Mouse (Mus musculus) frontal cortex, postnatal 10 days (tissue): ENCODE results near the gene Atxn7l3.

Experiments
- DNase-seq, 2 experiments: peaks; one replicate each; pipeline ENCODE4 v3.0.0; 2022; ENCODE audit warnings: low spot score in 2 of 2, mixed read lengths in 1 of 2

Atxn7l3 gene

DNA sequence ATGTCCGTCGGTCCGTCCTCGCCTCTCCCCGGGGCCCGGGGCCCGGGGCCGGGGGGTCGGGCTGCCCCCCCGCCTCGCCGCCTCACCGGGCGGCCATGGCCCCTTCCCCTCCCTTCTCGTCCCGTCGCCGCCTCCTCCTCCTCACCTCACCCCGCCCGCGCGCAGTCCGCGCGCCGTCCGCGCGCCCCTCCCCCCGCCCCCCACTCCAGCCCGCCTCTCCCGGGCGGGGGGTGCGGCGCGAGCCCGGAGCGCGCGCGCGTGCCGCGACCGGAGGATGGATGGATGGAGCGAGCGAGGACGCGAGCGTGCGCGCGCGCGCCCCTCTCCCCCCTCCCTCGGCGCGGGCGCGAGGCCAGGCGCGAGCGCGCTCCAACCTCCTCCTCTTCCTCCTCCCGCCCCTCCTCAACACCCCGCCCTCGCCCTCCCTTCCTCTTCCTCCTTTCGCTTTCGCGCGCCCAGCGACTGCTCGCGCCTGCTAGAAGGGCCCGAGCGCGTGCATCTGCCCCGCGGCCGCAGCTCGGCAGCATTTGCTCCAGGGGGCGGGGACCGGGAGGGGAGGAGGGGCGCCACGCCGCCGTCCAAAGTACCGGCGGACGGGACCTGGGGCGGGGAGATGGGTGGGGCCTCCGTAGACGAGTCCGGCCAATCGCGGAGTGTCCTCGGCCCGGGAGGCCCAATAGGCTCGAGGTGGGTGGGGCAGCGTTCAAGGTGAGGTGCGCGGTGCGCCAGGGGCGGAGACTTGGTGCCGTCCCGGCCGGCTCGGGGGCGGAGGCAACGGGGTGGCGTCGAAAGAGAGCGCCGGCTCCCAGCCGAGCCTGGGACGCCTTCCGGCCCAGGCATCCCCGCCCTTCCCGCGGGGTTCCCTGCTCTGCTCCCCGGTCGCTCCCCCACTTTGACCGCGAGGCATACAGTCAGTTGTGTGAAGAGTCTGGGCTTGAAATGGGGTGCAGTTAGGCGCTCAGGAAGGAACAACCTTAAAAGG lies at the start of gene Atxn7l3:
Gene Atxn7l3, minus strand, starts transcription at position 141 of the 982 bp plus-strand sequence.
- DNase-seq: peak; percentile 96 to 98

DNA sequence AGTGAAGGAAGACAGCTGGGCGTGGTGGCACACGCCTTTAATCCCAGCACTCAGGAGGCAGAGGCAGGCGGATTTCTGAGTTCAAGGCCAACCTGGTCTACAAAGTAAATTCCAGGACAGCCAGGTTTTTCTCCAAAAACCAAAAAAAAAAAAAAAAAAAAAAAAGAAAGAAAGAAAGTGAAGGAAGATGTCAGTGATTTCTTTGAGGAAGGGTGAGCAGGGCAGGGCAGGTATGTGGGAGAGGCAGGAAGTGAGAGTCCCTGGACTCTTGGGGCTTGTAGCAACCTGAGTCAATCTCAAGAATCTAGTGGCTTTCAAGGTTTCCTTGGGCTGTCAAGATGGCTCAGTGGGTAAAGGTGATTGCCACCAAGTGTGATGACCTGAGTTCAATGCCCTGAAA lies 48.0 kb upstream of the Atxn7l3 start:
- no peak for DNase-seq

DNA sequence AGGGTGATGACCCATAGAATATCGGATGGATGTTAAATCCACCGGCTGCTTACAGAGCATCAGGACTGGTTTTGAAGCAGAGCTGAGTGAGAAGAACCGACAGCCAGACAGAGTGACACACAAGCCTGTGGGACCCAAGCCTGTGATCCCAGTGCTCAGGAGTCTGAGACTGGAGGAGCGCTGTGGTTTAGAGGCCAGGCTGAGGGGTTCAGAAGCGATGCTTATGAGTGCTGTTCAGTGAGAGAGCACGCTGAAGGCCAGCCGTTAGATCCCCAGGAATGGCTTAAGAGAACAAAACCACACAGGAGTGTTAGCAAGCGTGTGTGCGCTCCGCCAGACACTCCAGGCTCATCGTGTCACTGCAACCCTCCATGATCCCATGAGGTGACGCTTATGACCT lies 46.3 kb upstream of the Atxn7l3 start:
- no peak for DNase-seq

DNA sequence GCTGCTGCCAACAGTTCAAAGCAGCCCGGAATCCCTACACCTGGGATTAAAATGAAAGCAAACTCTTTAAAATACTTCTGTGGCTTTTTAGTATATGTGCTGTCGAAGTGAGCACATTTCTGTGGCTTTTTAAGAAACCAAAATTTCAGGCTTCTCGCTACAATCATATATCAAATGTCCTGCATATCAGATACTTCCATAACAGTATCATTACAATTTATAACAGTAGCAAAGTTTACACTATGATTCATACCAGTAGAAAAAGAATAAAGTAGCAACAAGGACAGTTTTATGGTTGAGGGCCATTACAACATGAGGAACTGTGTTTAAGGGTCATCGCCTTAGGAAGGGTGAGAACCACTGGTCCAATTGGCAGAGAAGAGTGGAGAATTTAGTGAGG lies 44.7 kb upstream of the Atxn7l3 start:
- DNase-seq: no peak

DNA sequence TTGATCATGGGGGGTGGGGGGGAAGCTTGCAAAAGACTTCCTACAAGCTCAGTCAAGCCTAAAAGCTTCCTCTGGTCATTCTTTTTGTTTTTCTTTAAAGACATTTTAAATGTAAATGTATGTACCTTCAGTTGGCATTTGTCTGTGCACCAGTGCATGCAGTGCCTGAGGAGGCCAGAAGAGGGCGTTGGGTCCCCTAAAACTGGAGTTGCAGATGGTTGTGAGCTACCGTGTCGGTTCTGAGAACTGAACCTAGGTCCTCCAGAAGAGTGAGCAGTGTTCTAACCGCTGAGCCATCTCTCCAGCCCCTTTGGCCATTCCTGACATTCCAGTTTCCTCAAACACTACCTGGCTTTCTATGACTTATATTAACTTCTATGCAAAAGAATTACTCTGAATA lies 43.2 kb upstream of the Atxn7l3 start:
- no peak for DNase-seq

DNA sequence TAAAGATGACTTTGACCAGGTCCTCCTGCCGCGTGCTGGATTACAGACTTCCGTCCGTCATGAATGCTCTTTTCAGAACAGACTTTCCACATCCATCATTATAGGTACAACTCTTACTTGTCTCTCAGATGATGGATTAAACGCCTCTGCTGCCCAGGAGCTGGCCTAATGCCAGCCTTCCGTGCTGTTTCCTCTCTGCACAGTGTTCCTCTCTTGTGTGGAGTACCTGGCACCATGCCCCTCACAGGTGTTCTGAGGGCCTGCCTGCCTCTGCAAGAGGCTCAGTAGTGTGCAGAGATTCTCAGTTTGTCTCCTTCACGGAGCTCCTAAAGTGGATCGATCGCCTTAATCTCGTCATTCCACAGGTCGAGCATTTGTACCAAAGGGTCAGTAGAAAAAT lies 42.8 kb upstream of the Atxn7l3 start:
- DNase-seq: no peak

DNA sequence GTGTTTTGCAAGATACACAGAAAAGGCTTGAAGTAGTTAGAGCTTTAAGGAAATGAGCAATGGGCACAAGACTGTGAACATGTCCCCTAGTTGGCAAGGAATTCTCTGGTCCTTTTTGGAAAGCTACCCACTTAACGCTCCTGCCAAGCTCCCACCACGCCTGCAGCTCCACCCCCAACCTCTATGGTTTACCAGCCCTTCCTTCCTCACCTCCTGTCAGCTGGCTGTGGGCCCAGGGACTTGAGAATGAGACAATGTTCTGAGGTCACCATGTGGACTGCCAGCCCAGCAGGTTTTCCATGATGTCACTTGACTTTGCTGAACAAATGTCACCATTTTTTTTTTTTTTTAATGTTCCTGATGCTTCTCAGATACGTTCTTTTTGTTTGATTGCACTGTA lies 42.1 kb upstream of the Atxn7l3 start:
- DNase-seq: peak; percentile 33 to 43

DNA sequence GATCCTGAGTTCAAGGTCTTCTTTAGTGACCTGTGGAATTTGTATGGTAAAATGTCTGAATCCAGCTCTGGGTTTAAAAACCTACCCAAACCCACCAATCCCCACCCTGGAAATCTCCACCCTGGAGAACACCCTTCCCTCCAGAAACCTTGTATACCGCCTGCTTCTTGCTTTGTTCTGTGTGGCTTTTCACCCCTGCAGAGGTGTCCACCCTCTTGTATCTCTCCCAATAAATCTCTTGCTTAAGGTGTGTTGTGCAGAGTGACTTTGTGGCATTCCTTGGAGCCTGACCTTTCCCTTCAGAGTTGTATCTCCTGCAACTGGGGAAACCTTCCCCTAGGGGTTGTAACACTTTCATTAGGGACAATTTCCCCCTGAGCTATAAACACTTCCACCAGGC lies 41.5 kb upstream of the Atxn7l3 start:
- no peak for DNase-seq

DNA sequence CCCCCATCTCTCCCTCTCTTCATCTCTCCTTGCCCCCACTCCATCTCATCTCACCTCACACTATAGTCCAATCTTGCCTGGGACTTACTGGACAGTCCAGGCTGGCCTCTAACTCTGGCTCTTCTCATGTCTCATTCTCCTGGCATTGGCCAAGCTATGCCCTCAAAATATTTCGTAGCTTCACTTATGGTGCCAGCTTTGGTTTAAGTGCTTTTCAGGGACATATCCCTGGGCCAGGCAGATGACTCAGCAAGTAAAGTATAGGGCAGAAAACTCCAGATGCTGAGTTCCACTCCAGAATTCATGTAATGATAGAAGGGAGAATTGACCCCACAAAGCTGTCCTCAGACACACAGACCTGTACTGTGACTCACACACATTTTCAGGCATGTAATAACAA lies 39.8 kb upstream of the Atxn7l3 start:
- no peak for DNase-seq

DNA sequence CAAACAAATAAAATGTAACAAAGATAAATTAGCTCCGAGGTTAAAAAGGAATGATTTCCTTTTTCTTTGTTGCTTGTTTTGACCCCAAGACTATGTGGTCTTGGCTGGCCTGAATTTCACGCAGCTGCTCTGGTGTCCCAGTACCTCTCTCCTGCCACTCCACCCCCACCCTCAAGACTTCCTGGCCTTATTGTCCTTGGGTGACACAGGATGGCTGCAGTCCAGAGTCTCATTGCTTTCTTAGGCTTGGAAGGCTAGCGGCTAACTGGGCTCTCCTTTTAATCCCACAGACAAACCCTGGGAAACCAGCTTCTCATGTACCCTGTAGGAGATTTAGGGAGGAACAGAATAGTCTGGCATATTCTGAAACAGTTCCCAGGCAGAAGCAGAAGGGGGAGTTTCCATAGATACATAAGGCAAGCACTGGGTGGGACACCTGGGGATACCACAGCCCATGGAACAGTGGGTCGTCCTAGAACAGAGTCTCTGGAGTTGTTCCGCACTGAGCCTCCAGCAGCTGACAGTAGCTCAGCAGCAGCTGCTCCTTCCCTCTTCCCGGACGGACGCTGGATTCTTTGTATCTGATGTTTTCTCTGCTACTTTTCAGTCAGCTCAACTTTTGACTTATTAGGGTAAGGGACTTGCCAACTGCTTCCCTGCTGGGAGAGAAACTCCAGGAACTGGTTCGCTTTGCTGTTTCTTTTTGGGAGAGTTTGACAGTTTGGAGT lies 38.7 kb upstream of the Atxn7l3 start:
- no peak for DNase-seq

DNA sequence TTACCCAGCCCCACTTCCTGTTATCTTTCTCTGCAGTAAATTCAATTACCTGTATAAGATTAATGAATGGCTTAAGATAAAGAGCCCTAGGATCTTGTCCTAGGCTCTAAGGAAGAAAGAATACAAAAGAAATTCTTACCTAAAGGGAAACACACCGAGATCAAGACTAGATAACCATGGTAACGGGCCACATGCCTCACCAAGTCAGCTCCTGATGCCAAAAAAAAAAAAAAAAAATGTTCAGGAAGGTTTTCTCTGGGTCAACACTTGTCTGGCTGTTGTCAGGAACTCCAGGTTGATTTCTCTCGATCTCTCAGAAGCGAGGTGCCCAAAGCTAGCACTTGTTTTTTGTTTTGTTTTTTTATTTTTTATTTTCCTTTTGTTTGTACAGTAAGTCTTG lies 37.6 kb upstream of the Atxn7l3 start:
- DNase-seq: no peak

DNA sequence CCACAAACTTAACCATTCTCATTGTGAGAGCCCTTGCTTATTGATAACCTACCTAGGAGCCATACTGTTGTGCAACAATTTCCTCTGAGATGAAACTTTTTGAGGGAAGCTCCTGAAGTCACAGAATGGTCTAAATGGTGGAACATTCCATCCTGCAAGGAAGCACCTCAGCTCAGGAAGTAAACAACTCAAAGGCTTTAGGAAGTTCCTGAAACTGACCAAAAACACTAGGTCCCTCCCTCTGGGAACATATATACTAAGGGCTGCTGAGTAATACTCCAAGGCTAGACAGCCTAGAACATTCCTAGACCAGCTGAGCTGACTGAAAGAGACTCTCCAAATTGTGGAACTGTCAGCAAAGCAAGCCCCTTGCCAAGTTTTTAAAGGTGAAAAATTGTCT lies 36.6 kb upstream of the Atxn7l3 start:
- DNase-seq: no peak

DNA sequence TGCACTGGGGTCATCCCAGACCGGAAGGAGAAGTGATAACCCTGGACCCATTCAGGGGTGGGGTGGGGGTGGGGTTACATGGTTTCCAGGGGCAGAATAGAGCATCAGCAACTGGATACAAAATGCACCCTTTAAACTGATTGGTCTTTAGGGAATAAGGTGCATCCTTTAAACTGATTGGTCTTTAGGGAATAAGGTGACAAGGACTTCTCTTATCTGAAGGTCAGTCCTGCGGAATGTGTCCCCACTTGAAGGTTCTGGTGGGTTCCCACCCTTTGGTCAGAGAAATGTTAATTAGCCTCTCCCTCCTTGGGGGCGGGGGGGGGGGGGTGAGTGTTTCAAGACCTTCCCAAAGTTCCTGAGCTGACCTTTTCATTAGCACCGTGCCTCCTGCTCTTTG lies 35.4 kb upstream of the Atxn7l3 start:
- DNase-seq: no peak

DNA sequence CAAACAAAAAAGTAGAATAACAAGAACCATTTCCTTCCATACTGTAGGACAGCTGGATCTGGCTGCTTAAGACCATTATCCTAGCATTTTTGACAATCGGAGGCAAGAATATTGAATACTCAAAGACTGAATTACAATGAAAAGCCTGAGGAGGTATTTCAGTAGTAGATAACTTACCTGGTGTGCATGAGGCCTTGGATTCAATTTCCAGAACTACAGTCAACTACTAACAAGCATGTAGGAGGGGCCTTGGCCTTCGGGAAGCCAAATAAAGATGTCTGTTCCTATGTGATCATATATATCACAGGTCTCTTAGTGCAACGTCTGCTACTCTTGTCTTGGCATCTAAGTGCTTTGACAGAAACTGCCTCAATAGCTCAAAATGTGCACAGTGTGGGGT lies 33.6 kb upstream of the Atxn7l3 start:
- no peak for DNase-seq

DNA sequence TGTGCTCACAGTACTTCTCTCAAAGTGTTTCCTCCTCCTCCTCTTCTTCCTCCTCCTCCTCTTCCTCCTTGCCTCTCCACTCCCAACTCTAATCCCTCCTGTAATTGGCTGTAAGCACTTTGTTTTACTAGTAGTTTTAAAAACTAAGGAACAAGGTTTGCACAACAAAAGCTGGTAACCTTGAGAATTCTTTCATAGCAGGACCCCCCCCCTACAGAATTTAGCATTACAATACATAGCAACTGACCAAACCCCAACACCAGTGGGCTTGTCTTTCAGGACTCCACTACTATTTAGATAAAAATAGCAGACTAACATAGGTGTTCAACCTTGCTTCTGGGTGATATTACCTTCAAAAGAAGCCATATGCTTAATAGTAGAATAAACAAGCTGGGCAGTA lies 33.1 kb upstream of the Atxn7l3 start:
- no peak for DNase-seq

DNA sequence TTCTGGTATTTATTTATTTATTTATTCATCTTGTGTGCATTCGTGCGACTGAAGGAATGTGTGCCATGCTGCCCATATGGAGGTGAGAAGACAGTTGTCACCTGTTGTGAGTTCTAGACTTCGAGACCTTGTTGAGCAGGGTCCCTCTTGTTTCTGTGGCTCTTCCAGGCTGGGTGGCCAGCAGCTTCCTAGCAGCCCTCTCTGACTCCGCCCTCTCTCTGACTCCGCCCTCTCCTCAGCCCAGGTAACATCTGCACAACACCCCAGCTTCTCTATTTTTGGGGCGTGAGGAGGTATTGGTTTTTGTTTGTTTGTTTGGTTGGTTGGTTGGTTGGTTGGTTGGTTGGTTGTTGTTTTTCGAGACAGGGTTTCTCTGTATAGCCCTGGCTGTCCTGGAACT lies 31.4 kb upstream of the Atxn7l3 start:
- DNase-seq: no peak

DNA sequence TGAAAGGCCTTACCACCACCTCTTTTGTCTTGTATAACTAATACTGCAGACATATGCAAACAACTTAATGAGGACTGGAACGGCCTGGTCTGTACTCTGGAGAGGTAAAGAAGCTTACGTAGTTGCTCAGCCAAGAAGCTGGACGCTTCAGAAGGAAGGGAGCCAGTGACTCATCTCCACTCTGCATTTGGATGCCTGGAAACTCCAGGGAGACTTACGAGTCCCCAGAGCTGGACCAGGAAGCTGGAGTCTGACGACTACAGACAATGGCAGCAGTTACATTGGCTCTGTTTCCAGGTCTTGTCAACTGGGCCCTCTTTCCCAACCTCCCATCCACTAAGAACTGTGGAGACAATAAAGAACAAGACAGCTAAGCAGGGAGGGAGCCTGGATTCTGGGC lies 30.8 kb upstream of the Atxn7l3 start:
- no peak for DNase-seq

DNA sequence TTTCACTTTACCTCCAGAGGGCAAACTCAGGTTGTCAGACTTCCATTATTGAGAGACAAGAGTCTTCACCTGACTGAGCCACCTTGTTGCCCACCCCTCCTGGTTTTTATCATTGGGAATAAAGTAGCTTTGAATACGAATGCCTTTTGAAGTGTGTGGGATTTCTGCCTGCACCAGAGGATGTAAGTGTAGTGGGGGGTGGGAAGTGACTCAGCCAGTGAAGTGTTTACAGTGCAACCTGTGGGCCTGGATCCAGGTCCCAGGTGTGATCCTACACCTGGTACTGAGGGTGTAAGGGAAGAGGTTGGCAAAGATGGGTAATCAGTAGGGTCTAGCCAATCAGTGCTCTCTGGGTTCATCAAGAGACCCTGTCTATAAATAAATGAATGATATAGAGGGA lies 27.1 kb upstream of the Atxn7l3 start:
- DNase-seq: no peak

DNA sequence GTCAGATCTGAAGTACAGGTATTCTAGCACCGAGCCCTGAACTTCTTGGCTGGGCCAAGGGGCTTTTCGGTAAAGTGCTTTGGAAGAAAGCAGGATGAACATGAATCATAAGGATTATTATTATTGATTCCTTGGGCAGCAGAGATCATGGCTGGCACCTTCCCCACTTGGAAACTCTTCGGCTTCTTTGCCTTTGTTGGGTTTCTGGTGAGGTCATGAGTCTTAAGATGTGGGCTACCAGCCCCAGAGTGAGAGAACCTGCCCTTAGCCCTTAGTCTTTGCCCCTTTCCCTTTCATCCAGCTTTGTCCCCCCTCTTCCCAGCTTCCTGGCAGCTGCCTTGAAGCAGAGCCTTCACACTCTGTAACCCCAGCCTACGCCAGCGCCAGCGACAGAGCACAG lies 25.5 kb upstream of the Atxn7l3 start:
- DNase-seq: no peak

DNA sequence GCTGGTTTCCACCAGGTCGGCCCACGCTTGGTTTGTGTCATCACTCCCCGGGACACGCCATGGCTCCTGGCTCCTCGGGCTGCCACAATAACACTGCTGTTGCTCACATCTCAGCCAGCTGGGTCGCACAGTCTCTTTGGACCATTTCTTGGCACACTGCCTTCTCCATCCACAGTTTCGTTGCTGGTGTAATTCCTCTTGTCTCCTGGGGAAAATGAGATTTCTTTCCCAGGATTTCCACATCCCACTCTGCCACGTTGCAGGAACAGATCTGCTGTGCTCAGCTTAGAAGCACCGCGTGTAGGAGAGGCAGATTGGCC lies 24.2 kb upstream of the Atxn7l3 start:
- DNase-seq: peak; percentile 73 to 79

DNA sequence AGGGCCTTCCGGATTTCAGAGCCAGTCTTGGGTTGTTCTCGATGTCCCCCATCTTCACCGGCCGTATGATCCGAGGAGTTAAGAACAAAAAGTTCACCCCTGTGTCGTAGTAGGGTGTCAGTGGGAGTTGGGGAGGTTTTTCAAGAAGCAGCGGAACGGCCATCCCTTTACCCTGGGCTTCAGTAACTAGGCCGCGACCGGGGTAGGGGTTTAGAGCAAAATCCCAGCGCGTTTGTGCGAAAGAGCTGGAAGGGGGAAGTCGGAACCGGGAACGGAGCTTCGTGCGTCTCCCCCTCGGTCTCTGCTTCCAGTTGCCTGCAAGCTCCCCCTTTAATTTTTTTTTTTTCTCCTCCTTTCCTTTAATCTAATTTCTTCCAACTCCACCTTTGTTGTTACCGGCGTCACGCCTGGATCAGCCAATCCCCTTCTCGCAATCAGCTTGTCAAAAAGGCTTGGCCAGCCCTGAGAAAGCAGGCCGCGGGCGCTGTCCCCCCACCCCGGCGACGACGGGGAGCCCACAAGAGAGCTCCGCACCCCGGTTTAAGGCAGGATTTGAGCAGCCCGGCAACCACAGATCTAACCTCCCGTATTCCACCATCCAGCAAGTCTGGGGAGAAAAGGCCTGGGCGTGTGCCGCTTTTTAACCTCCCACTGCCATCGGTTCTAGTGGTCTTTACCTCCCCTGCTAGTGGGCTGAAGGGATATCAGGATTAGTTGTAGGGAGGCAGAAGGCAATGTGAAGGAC lies 23.7 kb upstream of the Atxn7l3 start:
- peak; percentile 89 to 90 for DNase-seq

DNA sequence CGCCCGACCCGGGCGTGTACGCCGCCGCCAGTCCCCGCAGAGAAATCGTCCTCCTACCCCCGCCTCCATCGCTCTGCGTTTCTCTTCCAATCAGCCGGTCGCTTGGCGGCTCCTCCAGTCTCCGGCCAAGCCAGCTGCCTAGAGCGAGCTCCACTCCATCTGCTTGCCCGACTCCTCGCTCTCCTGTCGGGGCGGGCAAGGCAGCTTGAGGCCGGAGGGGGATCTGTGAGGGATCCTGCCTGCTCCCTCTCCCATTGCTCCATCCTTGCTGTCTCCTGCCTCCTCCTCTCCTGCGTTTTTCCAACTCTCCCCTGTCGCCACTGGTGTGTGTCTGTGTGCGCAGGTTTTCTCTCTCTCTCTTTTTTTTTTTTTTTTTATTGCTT lies 23.0 kb upstream of the Atxn7l3 start, which contains the start of gene Ubtf:
Gene Ubtf, minus strand, starts transcription at position 333 of the 383 bp plus-strand sequence.
- peak; percentile 81 to 82 for DNase-seq
